Mouse (Mus musculus) embryo, embryonic 11 days (tissue): ENCODE data around the gene Gtf2b.

Experiments used
- DNase-seq: peaks from one replicate; pipeline ENCODE4 v3.0.0-alpha.2; 2015

Gene Gtf2b

GRCm38 (mm10) chr3:142823606-142824005, 58.8 kb downstream of the Gtf2b start:
- DNase-seq = no peak

- DNase-seq = no peak
Measured at GRCm38 (mm10) chr3:142826449-142827146, 61.8 kb downstream of the Gtf2b start.

GRCm38 (mm10) chr3:142832910-142833309, 68.1 kb downstream of the Gtf2b start:
- no peak for DNase-seq
